Mouse (Mus musculus): Measurements from ENCODE around the gene Fmnl3. TPM values are rescaled to one million over a fixed set of nuclear protein-coding genes. Genes with fewer than 3 reads are reported as not detected.
"Not testable (repeated sequence)": the region's sequence is repeated elsewhere in the genome, so short reads cannot be mapped to it uniquely, and the experiment has no call there.

Gene Fmnl3
- polyA plus RNA-seq, 1 experiment: not detected

DNA sequence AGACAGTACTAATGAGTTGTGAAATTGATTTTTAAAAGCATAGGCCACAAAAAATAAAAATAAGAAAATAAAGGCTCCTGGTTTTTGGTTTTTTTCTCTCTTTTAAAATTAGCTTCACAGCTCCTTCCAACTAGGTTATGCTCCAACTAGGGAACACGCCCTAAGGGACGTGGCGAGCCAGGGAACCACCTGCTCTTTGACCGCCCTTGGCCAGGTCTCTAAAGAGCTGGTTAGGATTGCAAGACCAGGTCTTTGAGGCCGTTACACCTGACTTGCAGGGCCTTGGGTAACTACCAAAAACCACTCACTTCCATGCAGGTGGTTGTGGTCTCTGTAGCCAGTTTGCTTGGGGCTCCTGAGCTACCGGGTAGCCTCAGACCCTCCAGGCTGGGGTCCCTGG lies 21.7 kb upstream of the Fmnl3 start:
- H3K4me1 ChIP-seq (ENCODE audit: control insufficient read depth, insufficient read depth, low read length): peaks cover 10% of the 10 kb centered on the region
- H3K4me3 ChIP-seq (ENCODE audit: insufficient read depth, low read depth, low read length): peak overlapping the region; percentile 39
- no peak overlapping the region for H3K27ac ChIP-seq (ENCODE audit: insufficient read depth, low read depth, low read length)
- TF ChIP-seq POLR2A (IDR thresholded peaks at IDR 0.05; ENCODE audit: insufficient read depth, low read depth, low read length): no peak
- 85% methylated on average over 6 of the region's 6 CpGs for WGBS

GRCm38 (mm10) chr15:99390472-99391401 lies 20.5 kb upstream of the Fmnl3 start:
- H3K4me1 ChIP-seq (ENCODE audit: control insufficient read depth, insufficient read depth, low read length): peaks cover 7% of the 10 kb centered on the region
- WGBS: 74% methylated on average over 7 of the region's 7 CpGs
- no peak for TF ChIP-seq CTCF (IDR thresholded peaks at IDR 0.05; ENCODE audit: insufficient read depth, low read depth, low read length)
- TF ChIP-seq POLR2A (IDR thresholded peaks at IDR 0.05; ENCODE audit: insufficient read depth, low read depth, low read length): no peak
- no peak overlapping the region for H3K27ac ChIP-seq (ENCODE audit: insufficient read depth, low read depth, low read length)
- H3K4me3 ChIP-seq (ENCODE audit: insufficient read depth, low read depth, low read length): no peak overlapping the region

DNA sequence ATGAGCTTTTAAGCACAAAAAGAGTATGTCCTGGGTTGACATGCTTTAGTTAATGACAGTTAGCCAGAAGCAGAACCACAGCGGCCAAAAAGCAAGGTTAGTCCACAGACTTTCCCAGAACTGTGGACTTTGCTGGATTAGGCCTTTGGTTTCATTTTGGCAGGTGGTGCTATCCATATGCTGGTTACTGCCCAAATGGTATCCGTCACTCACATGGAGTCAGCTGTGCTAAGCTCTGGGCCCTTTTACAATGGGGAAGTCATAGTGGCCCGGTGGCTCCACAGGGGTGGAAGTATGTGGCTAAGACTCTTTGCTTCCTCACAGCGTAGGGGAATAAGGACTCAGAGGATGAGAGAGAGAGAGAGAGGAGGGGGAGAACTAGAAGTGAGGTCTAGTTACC lies 17.7 kb upstream of the Fmnl3 start:
- H3K4me3 ChIP-seq (ENCODE audit: insufficient read depth, low read depth, low read length): no peak overlapping the region
- 73% methylated on average over 4 of the region's 4 CpGs for WGBS
- TF ChIP-seq POLR2A (IDR thresholded peaks at IDR 0.05; ENCODE audit: insufficient read depth, low read depth, low read length) (no peak), CTCF (IDR thresholded peaks at IDR 0.05; ENCODE audit: insufficient read depth, low read depth, low read length) (no peak)
- H3K27ac ChIP-seq (ENCODE audit: insufficient read depth, low read depth, low read length): no peak overlapping the region
- peaks cover 4% of the 10 kb centered on the region for H3K4me1 ChIP-seq (ENCODE audit: control insufficient read depth, insufficient read depth, low read length)

- no peak for TF ChIP-seq POLR2A (IDR thresholded peaks at IDR 0.05; ENCODE audit: insufficient read depth, low read depth, low read length)
- no peak for TF ChIP-seq CTCF (IDR thresholded peaks at IDR 0.05; ENCODE audit: insufficient read depth, low read depth, low read length)
- H3K27ac ChIP-seq (ENCODE audit: insufficient read depth, low read depth, low read length): no peak overlapping the region
- 84% methylated on average over 3 of the region's 3 CpGs for WGBS
- no peaks in the 10 kb centered on the region for H3K4me1 ChIP-seq (ENCODE audit: control insufficient read depth, insufficient read depth, low read length)
- H3K4me3 ChIP-seq (ENCODE audit: insufficient read depth, low read depth, low read length): no peak overlapping the region
Measured at GRCm38 (mm10) chr15:99386796-99387195, 16.5 kb upstream of the Fmnl3 start.

DNA sequence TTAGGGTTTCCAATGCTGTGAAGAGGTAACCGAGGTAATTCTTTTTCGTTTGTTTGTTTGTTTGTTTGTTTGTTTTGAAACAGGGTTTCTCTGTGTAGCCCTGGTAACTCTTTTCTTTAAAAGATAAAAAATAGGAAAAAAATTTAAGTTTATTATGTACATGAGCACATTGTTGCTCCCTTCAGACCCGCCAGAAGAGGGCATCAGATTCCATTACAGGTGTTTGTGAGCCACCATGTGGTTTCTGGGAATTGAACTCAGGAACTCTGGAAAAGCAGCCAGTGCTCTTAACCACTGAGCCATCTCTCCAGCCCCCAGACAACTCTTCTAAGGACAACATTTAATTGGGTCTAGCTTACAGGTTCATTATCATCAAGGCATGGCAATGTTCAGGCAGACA lies 15.8 kb upstream of the Fmnl3 start:
- not testable (repeated sequence) for H3K4me1 ChIP-seq (ENCODE audit: control insufficient read depth, insufficient read depth, low read length); H3K4me3 ChIP-seq (ENCODE audit: insufficient read depth, low read depth, low read length); H3K27ac ChIP-seq (ENCODE audit: insufficient read depth, low read depth, low read length)
- WGBS: 73% methylated on average over 3 of the region's 3 CpGs

GRCm38 (mm10) chr15:99384071-99384470 lies 13.8 kb upstream of the Fmnl3 start:
- H3K27ac ChIP-seq (ENCODE audit: insufficient read depth, low read depth, low read length): no peak overlapping the region
- H3K4me3 ChIP-seq (ENCODE audit: insufficient read depth, low read depth, low read length): no peak overlapping the region
- TF ChIP-seq POLR2A (IDR thresholded peaks at IDR 0.05; ENCODE audit: insufficient read depth, low read depth, low read length): no peak
- TF ChIP-seq CTCF (IDR thresholded peaks at IDR 0.05; ENCODE audit: insufficient read depth, low read depth, low read length): no peak
- 63% methylated on average over 6 of the region's 6 CpGs for WGBS
- no peaks in the 10 kb centered on the region for H3K4me1 ChIP-seq (ENCODE audit: control insufficient read depth, insufficient read depth, low read length)

DNA sequence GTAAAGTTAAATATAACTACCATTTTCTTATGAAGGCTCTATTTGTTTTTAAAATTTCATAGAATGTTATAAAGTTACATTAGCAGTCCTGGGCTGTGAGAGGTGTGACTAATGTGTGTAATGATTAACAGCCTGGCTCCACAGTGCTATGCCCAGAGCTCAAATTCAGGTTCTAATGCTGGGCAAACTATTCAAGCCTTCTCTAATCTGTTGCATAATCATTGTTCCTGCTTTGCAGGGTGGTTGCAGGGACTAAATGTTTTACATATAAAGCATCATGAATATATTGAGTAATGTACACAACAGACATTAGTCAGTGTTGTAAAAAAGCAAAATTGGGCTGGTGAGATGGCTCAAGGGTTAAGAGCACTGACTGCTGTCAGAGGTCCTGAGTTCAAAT lies 12.6 kb upstream of the Fmnl3 start:
- Histone ChIP-seq H3K27ac (ENCODE audit: insufficient read depth, low read depth, low read length) (no peak overlapping the region), H3K4me1 (ENCODE audit: control insufficient read depth, insufficient read depth, low read length) (no peaks in the 10 kb centered on the region), H3K4me3 (ENCODE audit: insufficient read depth, low read depth, low read length) (no peak overlapping the region)
- no peak for TF ChIP-seq POLR2A (IDR thresholded peaks at IDR 0.05; ENCODE audit: insufficient read depth, low read depth, low read length)
- no peak for TF ChIP-seq CTCF (IDR thresholded peaks at IDR 0.05; ENCODE audit: insufficient read depth, low read depth, low read length)

- H3K4me1 ChIP-seq (ENCODE audit: control insufficient read depth, insufficient read depth, low read length): no peaks in the 10 kb centered on the region
- TF ChIP-seq CTCF (IDR thresholded peaks at IDR 0.05; ENCODE audit: insufficient read depth, low read depth, low read length): no peak
- TF ChIP-seq POLR2A (IDR thresholded peaks at IDR 0.05; ENCODE audit: insufficient read depth, low read depth, low read length): no peak
- H3K4me3 ChIP-seq (ENCODE audit: insufficient read depth, low read depth, low read length): no peak overlapping the region
- no peak overlapping the region for H3K27ac ChIP-seq (ENCODE audit: insufficient read depth, low read depth, low read length)
- WGBS: 87% methylated on average over 5 of the region's 5 CpGs
Measured at GRCm38 (mm10) chr15:99376240-99376639, 6.0 kb upstream of the Fmnl3 start.

GRCm38 (mm10) chr15:99375581-99375980 lies 5.3 kb upstream of the Fmnl3 start:
- Histone ChIP-seq H3K27ac (ENCODE audit: insufficient read depth, low read depth, low read length) (no peak overlapping the region), H3K4me1 (ENCODE audit: control insufficient read depth, insufficient read depth, low read length) (peaks cover 2% of the 10 kb centered on the region; the same call in 1 of the 2 replicates), H3K4me3 (ENCODE audit: insufficient read depth, low read depth, low read length) (no peak overlapping the region)
- WGBS: 86% methylated on average over 3 of the region's 3 CpGs
- TF ChIP-seq CTCF (IDR thresholded peaks at IDR 0.05; ENCODE audit: insufficient read depth, low read depth, low read length): no peak
- TF ChIP-seq POLR2A (IDR thresholded peaks at IDR 0.05; ENCODE audit: insufficient read depth, low read depth, low read length): no peak
